In genomic region chr4:137118332-137118715, GRCm38 (mm10) we compare ENCODE assay signal across 8 mouse cellular contexts.
DNase-seq lines count a peak whose midpoint lies in the region; ATAC-seq and TF ChIP-seq lines count a peak whose summit lies in the region.

No protein-coding gene starts in this region.

- no peak overlapping the region for H3K9ac ChIP-seq in liver, embryonic 12.5 days
- H3K9ac ChIP-seq in stomach, postnatal 0 days (ENCODE audit: low read length) = peak overlapping the region; percentile 13; the same call in 1 of the 2 replicates

- peak; percentile 40 for DNase-seq in embryo, embryonic 11.5 days (ENCODE audit: low read depth, low spot score)
- no peak for DNase-seq in embryo, embryonic 10.5 days (ENCODE audit: low spot score)
- DNase-seq in testis, postnatal 10 days (ENCODE audit: low spot score) = no peak
- DNase-seq in stomach, postnatal 0 days (ENCODE audit: low spot score) = no peak
- no peak for DNase-seq in ovary, adult 18-20 months (ENCODE audit: low spot score)
- no peak for DNase-seq in embryo, embryonic 11 days

- no peaks in the 10 kb centered on the region; the same call in 1 of the 2 replicates for H3K36me3 ChIP-seq in testis, adult 2 months (ENCODE audit: control insufficient read depth, insufficient read depth, low read length)
- no peaks in the 10 kb centered on the region for H3K36me3 ChIP-seq in liver, embryonic 12.5 days
- H3K36me3 ChIP-seq in stomach, postnatal 0 days (ENCODE audit: control insufficient read depth, insufficient read depth, low read length) = no peaks in the 10 kb centered on the region

- H3K27me3 ChIP-seq in testis, adult 2 months (ENCODE audit: control insufficient read depth, insufficient read depth, low read length) = no peaks in the 10 kb centered on the region
- H3K27me3 ChIP-seq in liver, embryonic 12.5 days (replicated peaks) = peaks cover 61% of the 10 kb centered on the region
- no peaks in the 10 kb centered on the region for H3K27me3 ChIP-seq in stomach, postnatal 0 days (ENCODE audit: control insufficient read depth, insufficient read depth, low read length)

- no peak for TF ChIP-seq CTCF in testis, adult 2 months (IDR thresholded peaks at IDR 0.05; ENCODE audit: control insufficient read depth, insufficient read depth, insufficient replicate concordance, low read depth, low read length)
- peak; percentile 17; the same call in 1 of the 2 replicates for TF ChIP-seq CTCF in stomach, postnatal 0 days (IDR thresholded peaks at IDR 0.05; ENCODE audit: low read depth)

- 13% methylated on average over 10 of the region's 10 CpGs for WGBS in liver, embryonic 12.5 days (ENCODE audit: insufficient replicate concordance)
- WGBS in stomach, postnatal 0 days = 15% methylated on average over 10 of the region's 10 CpGs

- H3K4me3 ChIP-seq in testis, adult 2 months (ENCODE audit: control insufficient read depth, low read depth, low read length) = peak overlapping the region; percentile 88
- H3K4me3 ChIP-seq in liver, embryonic 12.5 days = 0 out of 2 replicates have a peak overlapping the region, but pooled peaks have one; percentile 16
- peak overlapping the region; percentile 28 for H3K4me3 ChIP-seq in stomach, postnatal 0 days (ENCODE audit: low read depth, low read length)

- H3K9me3 ChIP-seq in liver, embryonic 12.5 days (replicated peaks) = no peaks in the 10 kb centered on the region
- H3K9me3 ChIP-seq in stomach, postnatal 0 days (ENCODE audit: control insufficient read depth, low read length) = no peaks in the 10 kb centered on the region

- H3K4me1 ChIP-seq in testis, adult 2 months (ENCODE audit: control insufficient read depth, insufficient read depth, low read length) = peaks cover 14% of the 10 kb centered on the region
- H3K4me1 ChIP-seq in liver, embryonic 12.5 days = peaks cover 8% of the 10 kb centered on the region
- H3K4me1 ChIP-seq in stomach, postnatal 0 days (replicated peaks; ENCODE audit: control insufficient read depth, insufficient read depth) = no peaks in the 10 kb centered on the region

- ATAC-seq in liver, embryonic 12.5 days = no peak
- ATAC-seq in stomach, postnatal 0 days (ENCODE audit: low FRiP score, low TSS enrichment) = peak; percentile 33

- H3K27ac ChIP-seq in testis, adult 2 months (ENCODE audit: control insufficient read depth, insufficient read depth, low read depth, low read length) = peak overlapping the region; percentile 73
- H3K27ac ChIP-seq in liver, embryonic 12.5 days = no peak overlapping the region
- 0 out of 2 replicates have a peak overlapping the region, but pooled peaks have one; percentile 35 for H3K27ac ChIP-seq in stomach, postnatal 0 days (replicated peaks)

- peak overlapping the region; percentile 42 for H3K4me2 ChIP-seq in liver, embryonic 12.5 days
- H3K4me2 ChIP-seq in stomach, postnatal 0 days (replicated peaks; ENCODE audit: low read depth) = peak overlapping the region; percentile 57

- no peak for TF ChIP-seq EP300 in stomach, postnatal 0 days (optimal IDR thresholded peaks at IDR 0.05)

- TF ChIP-seq POLR2A in testis, adult 2 months (IDR thresholded peaks at IDR 0.05; ENCODE audit: control insufficient read depth, low read depth, low read length) = no peak

Comparison
In these comparisons a context has a peak if more than half of its experiments do, and no peak if none do; other contexts are left out.
1. H3K4me3 ChIP-seq: peak in every context shown above with its lines; median percentile 88 in testis, adult 2 months; 28 in stomach, postnatal 0 days; 16 in liver, embryonic 12.5 days.